Mouse (Mus musculus) layer of hippocampus, adult 18-20 months (tissue): ENCODE data around the gene Cpvl. TPM values are rescaled to one million over a fixed set of nuclear protein-coding genes. Genes with fewer than 3 reads are reported as not detected.
A peak's percentile ranks its signal among the peaks of the same experiment; 100 is the strongest.

Source experiments
- DNase-seq, 2 experiments: peaks; one replicate each; pipeline ENCODE4 v3.0.0; 2022; ENCODE audit warnings: low spot score in 2 of 2
- long read RNA-seq: library from polyadenylated mRNA; stranded (forward); transcript quantifications from one replicate; pipeline ENCODE4 v2.0.0, GENCODE M21; 2021
- total RNA-seq, 2 experiments: library from RNA; stranded (reverse); gene quantifications; 2 replicates each; pipeline ENCODE4 v1.2.3; 2021

Cpvl gene
- not detected for total RNA-seq
- long read RNA-seq: 0 reads

GRCm38 (mm10) chr6:53978571-53978970 lies at the start of gene Cpvl:
TSS of gene Cpvl (minus strand) at chr6:53978671.
- DNase-seq: no peak

DNA sequence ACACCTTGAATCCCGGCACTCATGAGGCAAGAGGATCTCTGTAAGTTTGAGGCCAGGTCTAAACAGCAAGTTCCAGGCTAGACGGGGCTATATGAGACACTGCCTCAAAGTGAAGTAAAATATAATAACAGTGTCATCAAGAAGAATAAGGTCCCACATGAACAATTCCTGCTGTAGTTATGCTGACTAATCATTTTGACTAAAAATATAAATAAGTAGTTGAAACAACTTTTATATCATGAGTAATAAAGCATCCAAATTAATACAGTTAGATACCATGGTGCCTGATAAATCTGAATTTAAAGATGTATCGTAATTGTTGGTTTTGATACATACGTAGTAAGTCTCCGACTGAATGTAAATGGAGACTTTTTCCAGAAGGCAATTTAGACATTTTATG lies 45.4 kb upstream of the Cpvl start:
- DNase-seq: no peak

DNA sequence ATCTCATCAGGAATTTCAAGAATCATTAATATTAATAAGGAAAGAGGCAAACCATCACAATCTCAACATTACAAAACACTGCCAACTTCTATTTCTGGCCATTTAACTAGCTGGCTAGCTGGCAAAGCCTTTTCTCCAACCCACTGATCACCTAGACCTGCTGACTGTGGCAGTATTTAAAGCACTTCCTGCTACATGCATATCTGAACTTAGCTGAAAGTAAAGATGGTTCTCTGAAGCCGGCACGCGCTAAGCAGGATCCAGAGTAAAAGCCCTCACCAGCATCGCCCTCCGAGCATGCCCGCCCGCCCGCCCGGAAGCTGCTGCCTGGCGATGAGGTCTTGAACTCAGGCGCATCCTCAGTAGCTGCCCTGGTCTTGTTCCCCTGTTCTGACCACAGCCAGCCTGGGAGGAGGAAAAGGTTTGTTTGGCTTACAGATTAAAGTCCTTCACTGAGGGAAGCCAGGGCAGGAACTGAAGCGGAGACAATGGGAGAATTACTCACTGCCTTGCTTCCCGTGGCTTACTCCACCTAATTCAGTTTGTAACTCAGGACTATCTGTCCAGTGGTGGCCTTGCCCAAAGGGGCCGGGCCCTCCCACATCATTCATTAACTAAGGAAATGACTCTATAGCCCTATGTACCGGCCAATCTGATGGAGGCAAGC lies 42.8 kb upstream of the Cpvl start:
- DNase-seq: no peak

- no peak for DNase-seq
These were observed 40.4 kb upstream of the Cpvl start for GRCm38 (mm10) chr6:54018861-54019260.

DNA sequence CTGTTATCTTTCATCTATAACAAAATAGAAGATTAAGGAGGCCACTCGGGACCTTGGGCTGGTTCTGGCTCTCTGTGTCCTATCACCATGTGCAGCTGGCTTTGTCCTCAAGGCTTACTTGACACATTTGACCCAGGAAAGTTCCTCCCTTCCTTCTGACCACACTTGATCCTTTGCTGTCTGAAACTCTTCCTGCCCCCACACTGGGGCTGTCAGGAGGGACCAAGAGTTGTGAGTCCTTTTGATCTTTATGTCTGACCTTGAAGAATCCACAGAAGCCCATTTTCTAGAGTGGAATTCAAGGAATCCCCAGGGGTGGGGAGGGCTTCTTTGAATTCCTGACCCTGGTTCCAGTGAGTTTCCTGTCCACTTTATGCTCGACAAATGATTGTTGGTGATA lies 39.6 kb upstream of the Cpvl start:
- no peak for DNase-seq

GRCm38 (mm10) chr6:54012163-54012562 lies 33.7 kb upstream of the Cpvl start:
- no peak for DNase-seq

- no peak for DNase-seq
These were observed 31.9 kb upstream of the Cpvl start for GRCm38 (mm10) chr6:54010362-54010761.

DNA sequence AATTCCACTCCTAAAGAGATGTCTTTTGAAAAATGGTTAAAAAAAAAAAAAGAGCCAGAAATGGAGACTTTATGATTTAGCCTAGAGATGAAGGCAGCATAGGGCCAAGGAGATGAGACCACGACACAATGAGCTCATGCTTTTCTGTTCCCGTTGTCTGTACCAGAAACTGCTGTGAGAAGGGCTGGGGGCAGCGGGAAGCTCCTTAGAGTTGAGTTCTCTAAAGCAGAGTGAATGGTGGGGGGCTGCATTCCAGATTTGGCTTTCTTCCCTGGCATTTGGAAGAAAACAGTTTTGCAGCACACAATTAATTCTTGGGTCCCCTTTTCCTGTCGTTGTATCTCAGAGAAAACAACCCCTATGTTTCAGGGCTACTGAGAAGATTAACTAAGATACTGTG lies 30.8 kb upstream of the Cpvl start:
- no peak for DNase-seq

- DNase-seq: peak in 1 of 2 experiments; percentile 10
These were observed 30.1 kb upstream of the Cpvl start for GRCm38 (mm10) chr6:54008448-54009120.

DNA sequence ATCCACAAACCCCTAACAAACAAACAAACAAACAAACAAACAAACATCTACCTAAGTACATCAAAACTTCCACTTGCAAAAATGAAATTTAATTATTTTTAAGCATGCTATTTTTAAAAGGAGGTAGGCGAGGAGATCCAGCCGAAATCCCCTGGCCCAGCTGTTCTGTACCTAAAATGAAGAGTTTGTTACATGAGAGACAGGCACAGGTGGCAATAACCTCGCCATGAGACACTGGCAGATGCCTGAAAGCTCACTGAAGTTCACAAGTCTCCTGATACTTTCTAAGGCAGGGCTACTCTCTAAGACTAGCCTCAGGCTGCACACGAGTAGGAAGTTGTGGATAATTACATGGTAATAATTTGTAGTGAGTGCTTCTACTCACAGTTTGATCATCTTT lies 26.8 kb upstream of the Cpvl start:
- no peak for DNase-seq

- no peak for DNase-seq
These were observed 17.9 kb upstream of the Cpvl start for GRCm38 (mm10) chr6:53996226-53996955.

DNA sequence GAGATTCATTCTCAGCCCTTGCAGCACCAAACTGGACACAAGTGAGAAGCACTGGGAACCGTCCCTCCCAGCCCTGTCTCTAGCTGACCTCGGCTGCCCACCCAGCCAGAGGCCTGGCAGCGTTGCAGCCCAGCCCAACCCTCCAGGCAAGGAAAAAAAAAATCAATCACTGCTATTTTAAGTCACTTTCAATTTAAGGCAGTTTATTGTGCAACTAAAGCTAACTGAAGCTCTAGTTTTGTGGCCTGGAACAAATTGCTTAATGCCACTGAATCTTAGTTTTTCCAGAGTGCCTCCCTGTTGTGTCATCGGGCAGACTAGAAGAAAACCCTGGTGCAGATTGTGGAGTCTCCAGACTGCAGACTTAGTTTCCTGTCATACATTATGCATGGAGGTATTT lies 17.0 kb upstream of the Cpvl start:
- DNase-seq: no peak

- DNase-seq: no peak
These were observed 13.9 kb upstream of the Cpvl start for GRCm38 (mm10) chr6:53992386-53992785.

- no peak for DNase-seq
These were observed 8.8 kb upstream of the Cpvl start for GRCm38 (mm10) chr6:53987235-53987634.

GRCm38 (mm10) chr6:53986273-53986985 lies 8.0 kb upstream of the Cpvl start:
- no peak for DNase-seq

DNA sequence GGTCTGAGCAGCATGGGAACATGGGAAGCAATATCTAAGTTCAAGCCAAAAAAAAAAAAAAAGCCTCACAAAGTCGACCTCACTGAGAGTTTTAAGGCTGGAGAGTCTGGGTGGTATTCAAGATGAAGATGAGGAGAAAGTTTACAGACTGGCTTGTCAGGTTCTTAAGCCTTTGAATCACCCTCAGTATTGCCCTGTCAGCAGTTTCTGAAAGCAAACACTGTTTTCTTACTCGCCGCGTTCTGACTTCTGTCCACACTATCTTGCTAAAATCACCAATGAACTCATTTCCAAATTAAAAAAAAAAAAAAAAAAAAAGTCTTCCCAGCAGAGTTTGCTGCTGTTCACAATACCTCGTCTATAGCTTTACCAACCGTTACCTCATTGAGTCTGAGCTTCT lies 5.3 kb upstream of the Cpvl start:
- no peak for DNase-seq

DNA sequence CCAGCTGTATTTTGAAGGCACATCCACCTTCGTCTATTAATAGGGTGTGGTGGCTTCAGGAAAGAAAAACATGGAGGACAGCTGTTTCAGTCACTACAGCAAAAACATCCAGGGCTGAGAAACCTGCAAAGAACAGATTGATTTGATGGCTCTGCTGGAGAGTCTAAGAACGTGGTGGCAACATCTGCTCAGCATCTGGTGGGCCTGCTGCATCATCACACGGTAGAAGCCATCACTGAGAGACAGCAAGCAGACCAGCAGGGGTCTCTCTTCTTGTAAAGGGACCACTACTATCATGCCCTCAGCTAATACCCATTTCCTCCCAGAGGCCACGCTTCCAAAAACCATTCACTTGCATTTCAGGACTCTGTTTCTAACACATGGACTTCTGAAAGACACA lies 4.1 kb upstream of the Cpvl start:
- DNase-seq: no peak

- no peak for DNase-seq
These were observed 3.7 kb upstream of the Cpvl start for GRCm38 (mm10) chr6:53982047-53982600.

DNA sequence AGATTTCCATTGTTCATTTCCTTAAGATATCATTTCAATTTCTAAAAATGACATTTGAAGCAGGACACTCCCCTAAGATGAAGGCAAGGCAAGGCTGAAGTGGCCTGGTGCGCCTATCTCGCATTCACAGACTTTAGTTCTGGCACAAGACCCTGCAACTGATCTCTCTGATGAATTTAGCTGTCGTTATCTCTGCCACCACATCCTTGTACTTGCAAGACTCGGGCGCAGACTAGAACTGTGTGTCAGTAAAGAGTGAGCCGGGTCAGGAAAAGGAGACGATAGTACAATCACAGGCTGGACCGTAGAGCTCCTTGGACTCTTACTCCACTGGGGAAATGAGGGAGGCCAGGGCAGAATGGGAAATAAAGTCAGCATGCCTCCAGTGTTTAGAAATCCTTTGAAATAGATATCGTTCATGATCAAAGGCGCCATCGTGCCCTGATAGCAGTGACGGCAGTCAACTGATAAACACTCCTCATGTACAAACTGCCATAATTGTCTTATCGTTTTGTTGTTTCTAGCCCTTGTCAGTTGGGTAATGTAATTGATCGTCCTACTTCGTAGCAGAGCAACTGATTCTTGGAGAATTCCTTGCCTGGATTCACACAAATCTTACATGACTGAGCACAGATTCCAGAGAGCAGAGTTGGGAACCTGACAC lies 2.5 kb upstream of the Cpvl start:
- no peak for DNase-seq

DNA sequence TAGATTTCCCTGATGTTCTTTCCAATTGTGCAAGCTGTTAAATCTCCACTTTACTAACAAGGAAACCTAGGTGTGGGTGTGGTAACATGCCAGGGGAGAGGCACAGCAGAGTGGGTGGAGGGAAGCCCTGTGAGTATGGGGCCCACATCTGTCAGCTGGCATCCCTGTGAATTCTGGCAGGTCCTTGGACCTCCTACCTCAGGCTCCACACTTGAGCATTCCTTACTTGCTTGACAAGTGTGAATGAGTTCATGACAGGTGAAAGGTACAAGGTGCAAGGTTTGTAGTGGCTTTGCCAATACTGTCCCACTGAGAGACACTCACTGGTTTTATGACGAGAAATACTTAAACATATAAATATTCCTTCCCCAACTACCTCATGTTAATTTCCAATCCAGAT lies 4.4 kb downstream of the Cpvl start:
- no peak for DNase-seq

- no peak for DNase-seq
These were observed 5.0 kb downstream of the Cpvl start for GRCm38 (mm10) chr6:53973468-53973867.
